Mouse (Mus musculus): ENCODE measurements around the gene Sinhcaf.

DNA sequence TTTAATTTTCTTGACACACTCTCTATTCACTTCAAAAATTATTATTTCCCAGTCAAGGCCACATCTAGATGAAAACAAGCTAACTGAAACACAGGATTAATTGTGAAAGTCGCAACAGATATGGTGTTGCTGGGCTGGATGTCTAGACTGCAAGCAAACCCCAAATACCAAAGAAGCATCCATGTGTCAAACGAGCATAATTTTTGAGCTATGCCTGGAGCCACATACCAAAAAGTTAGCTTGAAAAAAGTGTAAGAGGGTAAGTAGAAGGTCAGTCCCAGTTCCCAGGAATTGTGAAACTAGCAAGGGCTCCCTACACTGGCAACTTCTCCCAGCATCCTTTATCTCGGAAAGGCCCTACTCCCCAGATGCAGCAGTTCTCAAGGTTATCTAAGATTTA is 2.6 kb downstream of the Sinhcaf start:
- TF ChIP-seq GATA1 (IDR thresholded peaks at IDR 0.05; ENCODE audit: borderline replicate concordance, low read length) = no peak
- no peak for TF ChIP-seq FLI1 (IDR thresholded peaks at IDR 0.05; ENCODE audit: low read length)

Data from megakaryocyte, embryonic 14.5 days (primary cell).